Mouse (Mus musculus) midbrain, embryonic 13.5 days (tissue): Measurements from ENCODE around the gene Usp34. TPM values are rescaled to one million over a fixed set of nuclear protein-coding genes. Genes with fewer than 3 reads are reported as not detected.

Experiments used
- ATAC-seq: fragments of 200-750 bp; cut with Nextera tagmentation; 2 replicates; pipeline ENCODE4 v1.8.0; 2017; ENCODE audit warnings: mild to moderate bottlenecking, moderate TSS enrichment, moderate library complexity
- H3K27ac ChIP-seq: fragments of 300-500 bp; sonication (generic); 2 replicates; pipeline ENCODE4 v1.5.1; 2015; ENCODE audit warnings: inconsistent platforms, mild to moderate bottlenecking, moderate library complexity
- H3K27me3 ChIP-seq: fragments of 300-500 bp; sonication (generic); 2 replicates; pipeline ENCODE4 v1.6.1; 2015; ENCODE audit warnings: mild to moderate bottlenecking, inconsistent platforms
- H3K36me3 ChIP-seq: fragments of 300-500 bp; sonication (generic); 2 replicates; pipeline ENCODE4 v1.6.1; 2015; ENCODE audit warnings: mild to moderate bottlenecking, inconsistent platforms
- H3K4me1 ChIP-seq: fragments of 300-500 bp; sonication (generic); replicated peaks from 2 replicates; pipeline ENCODE4 v1.6.1; 2015; ENCODE audit warnings: inconsistent platforms
- H3K4me2 ChIP-seq: fragments of 300-500 bp; sonication (generic); replicated peaks from 2 replicates; pipeline ENCODE4 v1.6.1; 2015; ENCODE audit warnings: moderate library complexity, mild to moderate bottlenecking, inconsistent platforms
- H3K4me3 ChIP-seq: fragments of 300-500 bp; sonication (generic); replicated peaks from 2 replicates; pipeline ENCODE4 v1.5.1; 2015; ENCODE audit warnings: mild to moderate bottlenecking, inconsistent platforms
- H3K9ac ChIP-seq: fragments of 300-500 bp; sonication (generic); replicated peaks from 2 replicates; pipeline ENCODE4 v1.6.1; 2015; ENCODE audit warnings: mild to moderate bottlenecking, inconsistent platforms
- H3K9me3 ChIP-seq: fragments of 300-500 bp; sonication (generic); 2 replicates; pipeline ENCODE4 v1.6.1; 2016; ENCODE audit warnings: mild to moderate bottlenecking, inconsistent platforms
- WGBS: fragments of 180-500 bp; shearing (Covaris S2); methylation state at CpG from one replicate; pipeline ENCODE4 v1.1.7; 2015; 5-methylcytosine and 5-hydroxymethylcytosine counted together
- microRNA-seq: library from miRNA; unstranded; fragments of <30 nt; microRNA quantifications from one replicate; pipeline ENCODE4, GENCODE M21; 2016
- polyA plus RNA-seq: library from polyadenylated mRNA; unstranded; fragments of >200 nt; fragmentation: Nextera tagmentation; extraction: Ambion mirVana; gene quantifications from 2 replicates; pipeline ENCODE4 v1.2.1, GENCODE M21; 2015

The Usp34 gene
- polyA plus RNA-seq, 1 experiment from 2014 or later: 31.3 TPM

DNA sequence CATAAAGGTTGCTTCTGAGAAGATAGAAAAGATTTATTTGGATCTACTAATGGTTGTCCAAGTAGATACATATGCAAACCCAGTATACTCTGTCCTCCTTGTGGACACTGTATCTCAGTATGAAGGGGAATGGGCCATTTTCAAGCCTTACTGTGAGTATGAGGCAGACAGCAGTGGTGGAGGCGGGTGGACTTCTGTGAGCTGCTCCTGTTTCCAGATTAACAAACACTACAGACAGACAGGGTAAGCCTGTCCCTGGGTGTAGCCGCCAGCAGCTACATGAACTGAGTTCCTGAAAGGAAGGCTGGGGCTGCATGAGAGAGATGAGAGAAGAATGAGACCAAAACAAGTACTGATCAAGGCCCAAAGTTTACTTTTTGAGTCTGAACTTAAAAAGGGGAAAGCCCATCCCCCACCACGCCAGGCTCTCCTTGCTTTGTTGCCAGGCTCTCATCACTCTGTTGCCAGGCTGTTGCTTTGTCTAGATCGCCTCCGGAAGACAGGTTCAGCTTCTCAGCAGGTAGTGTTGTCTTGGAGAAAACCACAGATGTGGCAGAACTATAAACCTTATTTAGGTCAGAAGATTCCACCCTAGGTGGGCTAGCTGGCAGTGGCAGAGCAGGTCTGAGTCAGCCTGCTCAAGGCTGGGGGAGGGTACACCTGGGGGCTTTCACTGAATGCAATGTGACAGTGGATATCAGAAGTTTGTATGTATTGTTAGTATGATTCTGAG lies 213.9 kb downstream of the Usp34 start, which contains the start of gene 1700093K21Rik:
Gene 1700093K21Rik, minus strand, starts transcription at position 683 of the 733 bp plus-strand sequence.
- no peaks in the 10 kb centered on the region for H3K27me3 ChIP-seq
- 29% methylated on average over 5 of the region's 5 CpGs for WGBS
- H3K9me3 ChIP-seq: no peaks in the 10 kb centered on the region
- no peak for ATAC-seq
- no peak within 1 kb of the TSS for H3K4me2 ChIP-seq
- no peak within 1 kb of the TSS for H3K27ac ChIP-seq
- no peaks in the 10 kb centered on the region for H3K4me1 ChIP-seq
- H3K9ac ChIP-seq: no peak within 1 kb of the TSS
- H3K36me3 ChIP-seq: no peaks in the 10 kb centered on the region
- H3K4me3 ChIP-seq: no peak within 1 kb of the TSS

- Histone ChIP-seq H3K4me1 (no peaks in the 10 kb centered on the region), H3K4me3 (no peak overlapping the region), H3K9ac (no peak overlapping the region), H3K27ac (no peak overlapping the region), H3K9me3 (no peaks in the 10 kb centered on the region), H3K4me2 (no peak overlapping the region), H3K36me3 (no peaks in the 10 kb centered on the region), H3K27me3 (no peaks in the 10 kb centered on the region)
- ATAC-seq: no peak
- WGBS: 89% methylated on average over 2 of the region's 2 CpGs
Measured at GRCm38 (mm10) chr11:23537446-23537845, 230.8 kb downstream of the Usp34 start.

Small RNA genes lying within 50 kb of the gene (microRNA-seq; reads per million reads assigned to microRNA genes)
- gene Gm47279: not detected

Other genes with a start within 250 kb of the Usp34 start
- gene Xpo1, start 50.9 kb upstream of the Usp34 start, polyA plus RNA-seq: 86.6 and 89.4 TPM in 2 replicates
- gene Ahsa2, start 191.1 kb downstream of the Usp34 start, polyA plus RNA-seq: 142 and 144 TPM in 2 replicates
- 0.16 TPM in 1 of 2 replicates, not detected in the other for gene 1700093K21Rik, start 214.3 kb downstream of the Usp34 start, polyA plus RNA-seq